Mouse (Mus musculus) ES-Bruce4 (cell line): ENCODE results near the gene Popdc2.

Experiments used
- CTCF ChIP-seq: IDR thresholded peaks from one replicate; pipeline ENCODE4 v1.8.1; 2011; ENCODE audit warnings: low read depth, low read length
- POLR2A ChIP-seq: IDR thresholded peaks from one replicate; pipeline ENCODE4 v1.8.1; 2011; ENCODE audit warnings: low read length; ENCODE audit not compliant: insufficient read depth

- TF ChIP-seq CTCF (no peak), POLR2A (no peak)
Observed at GRCm38 (mm10) chr16:38425374-38425773, 63.4 kb downstream of the Popdc2 start.
